Mouse (Mus musculus) left cerebral cortex, adult 11 months (tissue): ENCODE measurements around the gene Triml1.

Experiments used
- DNase-seq: peaks from one replicate; pipeline ENCODE4 v3.0.0; 2022; ENCODE audit warnings: low spot score

The Triml1 gene

GRCm38 (mm10) chr8:43141386-43141785, at the start of gene Triml1:
Gene Triml1 (minus strand): TSS chr8:43141486.
- DNase-seq: no peak

GRCm38 (mm10) chr8:43182281-43182680, 41.0 kb upstream of the Triml1 start:
- no peak for DNase-seq

- DNase-seq: no peak
Observed at GRCm38 (mm10) chr8:43180054-43180690, 38.9 kb upstream of the Triml1 start, which contains the start of gene Triml2. Gene Triml2 (plus strand): TSS chr8:43180541.

- no peak for DNase-seq
Observed at GRCm38 (mm10) chr8:43179189-43179588, 37.9 kb upstream of the Triml1 start.

- no peak for DNase-seq
Observed at GRCm38 (mm10) chr8:43178263-43178662, 37.0 kb upstream of the Triml1 start.

GRCm38 (mm10) chr8:43176766-43177486, 35.6 kb upstream of the Triml1 start:
- DNase-seq: no peak

GRCm38 (mm10) chr8:43169249-43169755, 28.0 kb upstream of the Triml1 start:
- no peak for DNase-seq

- no peak for DNase-seq
Observed at GRCm38 (mm10) chr8:43168083-43168482, 26.8 kb upstream of the Triml1 start.

- DNase-seq: no peak
Observed at GRCm38 (mm10) chr8:43164453-43164852, 23.2 kb upstream of the Triml1 start.

GRCm38 (mm10) chr8:43163255-43163654, 22.0 kb upstream of the Triml1 start:
- no peak for DNase-seq

GRCm38 (mm10) chr8:43149307-43149706, 8.0 kb upstream of the Triml1 start:
- no peak for DNase-seq

- DNase-seq: no peak
Observed at GRCm38 (mm10) chr8:43111205-43111827, 30.0 kb downstream of the Triml1 start.
